Mouse (Mus musculus): Measurements from ENCODE around the gene Igfbpl1.

The Igfbpl1 gene

DNA sequence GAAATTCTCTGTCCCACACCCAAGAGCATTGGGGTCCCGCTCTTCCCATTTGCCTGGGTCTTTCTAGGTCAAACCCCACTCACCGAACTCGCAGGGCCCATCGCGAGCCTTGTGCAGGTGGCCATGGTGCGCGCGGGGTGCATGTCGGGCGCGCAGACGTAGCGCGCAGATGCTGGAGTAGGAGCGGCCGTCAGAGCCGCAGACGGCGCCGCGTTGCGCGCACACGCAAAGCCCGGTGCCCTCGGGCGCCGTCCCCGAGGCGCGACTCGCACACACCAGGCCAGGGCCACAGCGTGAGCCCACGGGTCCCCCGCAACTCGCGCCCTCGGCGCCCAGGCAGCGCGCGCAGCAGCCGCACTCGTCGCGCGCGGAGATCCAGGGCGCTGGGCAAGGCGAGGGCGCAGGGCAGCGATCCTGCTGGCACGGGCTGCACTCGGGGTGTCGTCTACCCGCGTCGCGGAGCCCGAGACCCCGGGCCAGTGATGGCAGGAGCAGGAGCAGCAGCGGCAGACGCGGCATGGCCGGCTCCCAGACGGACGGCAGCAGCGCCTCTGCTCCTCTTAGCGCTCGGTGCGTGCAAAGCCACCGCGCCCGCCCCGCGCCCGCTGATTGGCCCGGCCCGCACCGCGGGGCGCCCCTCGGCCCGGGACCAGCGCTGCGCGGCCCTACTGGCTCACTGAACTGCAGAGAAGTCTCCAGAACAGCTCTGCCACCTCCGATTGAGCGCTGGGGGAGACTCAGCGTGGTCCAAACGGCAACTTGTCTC, at the start of gene Igfbpl1:
Gene Igfbpl1, minus strand, starts transcription at position 649 of the 766 bp plus-strand sequence.
- no peak for DNase-seq (ENCODE audit: low read depth, low spot score)

GRCm38 (mm10) chr4:45872147-45872546, 45.4 kb upstream of the Igfbpl1 start:
- DNase-seq (ENCODE audit: low read depth, low spot score) = no peak

DNA sequence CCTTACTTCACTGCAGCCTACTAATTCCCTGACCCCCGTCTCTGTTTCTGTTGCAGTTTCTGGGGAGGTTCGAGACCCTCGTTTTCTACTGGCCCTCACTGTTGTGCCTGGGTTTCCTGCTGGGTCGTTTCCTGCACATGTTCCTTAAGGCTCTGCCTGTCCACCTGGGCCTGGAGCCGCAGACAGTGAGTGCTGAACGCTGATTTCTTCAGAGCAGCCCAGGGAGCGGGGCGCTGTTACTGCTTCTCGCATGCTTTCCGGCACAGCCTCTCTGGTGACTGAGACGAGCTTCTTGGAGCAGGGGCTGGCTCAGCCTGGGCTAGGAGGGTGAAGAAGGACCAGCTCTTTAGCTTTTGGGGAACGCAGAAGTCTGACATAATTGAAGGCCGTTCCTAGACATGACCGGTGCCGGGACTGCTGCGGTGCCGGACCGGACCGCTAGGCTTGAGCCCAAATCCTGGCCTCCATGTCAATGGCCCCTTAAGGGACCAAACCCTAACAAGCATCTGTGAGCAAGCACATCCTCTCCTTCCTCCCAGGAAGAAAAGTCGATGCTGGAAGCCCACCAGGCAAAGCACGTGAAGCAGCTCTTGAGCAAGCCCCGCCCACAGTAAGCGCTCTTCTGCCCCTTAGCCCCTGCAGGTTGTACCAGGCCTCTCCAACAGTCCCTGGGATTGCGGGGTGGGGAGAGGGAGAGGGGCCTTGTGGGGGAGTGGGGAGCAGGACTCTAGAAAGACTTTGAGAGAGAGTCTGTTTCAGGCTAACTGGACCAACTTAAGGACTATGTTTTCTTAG, 42.5 kb upstream of the Igfbpl1 start:
- no peak for DNase-seq (ENCODE audit: low read depth, low spot score)

DNA sequence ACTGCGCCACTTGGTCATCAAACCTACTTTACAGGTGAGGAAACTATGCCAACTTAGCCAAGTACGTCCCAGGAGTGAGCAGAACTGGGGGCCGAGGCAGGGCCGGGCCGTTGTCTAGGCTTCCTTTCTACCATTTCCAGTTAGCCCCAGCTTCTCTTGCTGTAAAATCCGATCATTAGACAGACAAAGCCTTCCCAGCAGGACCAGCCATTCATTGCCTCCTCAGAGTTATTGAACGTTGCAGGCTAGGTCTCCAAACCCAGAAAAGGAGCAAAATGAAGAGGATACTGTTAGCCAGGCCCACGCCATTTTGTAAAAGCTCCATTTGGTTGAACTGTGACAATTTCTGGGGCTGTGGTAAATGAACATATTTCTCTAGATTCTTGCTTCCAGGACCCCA, 40.7 kb upstream of the Igfbpl1 start:
- DNase-seq (ENCODE audit: low read depth, low spot score) = no peak

GRCm38 (mm10) chr4:45861160-45861559, 34.4 kb upstream of the Igfbpl1 start:
- no peak for DNase-seq (ENCODE audit: low read depth, low spot score)

DNA sequence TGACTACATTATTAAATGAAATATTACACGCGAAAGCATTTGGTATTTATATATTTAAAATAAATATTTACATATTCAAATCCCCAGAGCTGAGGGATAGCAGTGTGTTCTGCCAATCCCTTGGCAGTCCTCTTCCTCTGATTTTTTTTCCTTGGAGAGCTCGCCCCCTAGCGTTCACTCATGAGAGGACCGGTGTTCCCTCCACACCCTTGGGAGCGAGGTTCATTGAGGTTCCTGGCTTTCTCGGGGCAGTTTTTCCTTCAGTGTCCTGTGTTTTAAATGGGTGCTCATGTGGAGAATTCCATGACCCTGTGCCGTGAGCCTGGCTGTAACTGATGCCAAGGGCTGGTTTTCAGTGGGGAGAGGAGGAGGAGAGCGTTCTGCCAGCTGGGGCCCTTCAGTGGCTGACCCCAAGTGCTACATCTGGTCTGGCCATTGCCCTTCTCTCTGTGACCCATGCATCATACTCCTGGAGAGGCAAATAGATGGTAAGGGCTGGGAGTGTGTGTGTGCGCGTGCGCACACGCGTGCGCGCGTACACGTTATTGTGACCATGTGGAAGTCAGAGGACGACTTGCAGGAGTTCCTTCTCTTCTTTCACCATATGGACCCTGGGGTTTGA, 29.2 kb upstream of the Igfbpl1 start:
- DNase-seq (ENCODE audit: low read depth, low spot score) = peak; percentile 77

GRCm38 (mm10) chr4:45853496-45854246, 26.9 kb upstream of the Igfbpl1 start:
- no peak for DNase-seq (ENCODE audit: low read depth, low spot score)

GRCm38 (mm10) chr4:45851640-45852051, 24.9 kb upstream of the Igfbpl1 start:
- peak; percentile 44 for DNase-seq (ENCODE audit: low read depth, low spot score)

DNA sequence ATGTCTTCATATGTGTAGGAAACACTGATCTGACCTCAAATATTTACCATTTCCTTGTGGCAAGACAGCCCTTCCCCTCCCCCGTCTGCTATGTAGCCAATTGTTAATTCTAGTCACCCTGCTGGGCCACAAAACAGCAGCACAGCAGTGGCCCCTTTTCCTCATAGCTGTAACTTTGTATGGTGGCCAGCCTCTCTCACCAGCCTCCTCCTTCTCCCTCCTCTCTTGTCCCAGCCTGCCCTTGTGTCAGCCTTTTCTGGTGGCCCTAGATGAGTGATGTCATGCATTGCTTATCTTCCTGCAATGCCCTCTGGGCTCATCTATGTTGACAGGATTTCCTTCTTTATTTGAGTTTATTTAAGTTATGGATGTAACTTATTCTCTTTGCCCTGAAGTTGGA, 22.7 kb upstream of the Igfbpl1 start:
- no peak for DNase-seq (ENCODE audit: low read depth, low spot score)

DNA sequence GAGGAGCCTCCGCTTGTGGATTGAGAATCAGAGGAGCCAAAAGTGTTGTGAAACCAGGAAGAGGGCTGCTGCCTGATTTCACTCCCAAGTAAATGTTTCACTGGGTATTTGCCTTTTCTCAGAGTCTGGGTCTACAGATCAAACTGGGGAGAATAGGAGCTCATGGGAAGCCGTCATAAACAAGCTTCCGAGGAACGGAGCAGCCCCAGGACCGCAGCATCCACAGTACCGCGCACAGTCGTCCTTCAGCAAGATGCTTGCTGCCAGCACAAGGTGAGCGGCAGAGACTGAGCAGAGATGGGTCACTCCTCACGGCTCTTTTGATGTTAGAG, 22.1 kb upstream of the Igfbpl1 start:
- no peak for DNase-seq (ENCODE audit: low read depth, low spot score)

GRCm38 (mm10) chr4:45848109-45848824, 21.5 kb upstream of the Igfbpl1 start, which contains the start of gene Stra6l:
Gene Stra6l, plus strand, starts transcription at chr4:45848664.
- DNase-seq (ENCODE audit: low read depth, low spot score) = no peak

DNA sequence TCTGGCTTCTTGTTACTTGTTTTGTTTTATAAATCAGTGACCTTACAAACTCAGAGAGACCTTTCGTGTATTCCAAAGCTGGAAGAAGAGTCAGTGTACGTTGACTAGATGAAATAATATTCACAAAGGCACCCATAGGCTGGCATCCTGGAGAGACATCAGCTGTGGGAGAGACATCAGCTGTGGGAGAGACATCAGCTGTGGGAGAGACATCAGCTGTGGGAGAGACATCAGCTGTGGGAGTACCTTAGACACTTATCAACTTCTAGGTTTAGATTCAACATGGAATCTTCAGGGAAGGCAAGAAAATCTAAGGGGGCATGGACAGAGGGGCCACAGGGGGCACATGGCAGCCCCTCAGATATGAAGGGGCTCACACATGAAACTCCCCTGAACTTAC, 19.5 kb upstream of the Igfbpl1 start:
- DNase-seq (ENCODE audit: low read depth, low spot score) = no peak

DNA sequence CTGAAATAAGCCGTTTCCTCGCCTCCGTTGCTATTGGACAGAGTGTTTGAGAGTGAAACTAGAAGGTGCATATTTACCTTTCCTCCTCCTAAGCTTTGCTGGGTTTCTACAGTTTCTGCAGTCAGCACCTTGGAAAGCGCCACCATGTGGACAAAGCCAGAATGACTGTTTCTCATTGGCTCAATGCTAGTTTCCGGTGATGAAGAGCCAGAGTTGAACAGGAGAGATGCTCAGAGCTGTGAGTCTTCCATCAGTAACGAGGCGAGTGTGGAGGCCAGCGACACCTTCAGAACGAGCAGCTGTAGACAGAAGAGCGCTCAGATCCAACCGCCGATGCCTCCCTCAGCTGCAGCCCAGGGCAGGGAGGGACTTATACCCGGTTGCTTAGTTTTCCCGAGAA, 17.6 kb upstream of the Igfbpl1 start:
- DNase-seq (ENCODE audit: low read depth, low spot score) = peak; percentile 65

DNA sequence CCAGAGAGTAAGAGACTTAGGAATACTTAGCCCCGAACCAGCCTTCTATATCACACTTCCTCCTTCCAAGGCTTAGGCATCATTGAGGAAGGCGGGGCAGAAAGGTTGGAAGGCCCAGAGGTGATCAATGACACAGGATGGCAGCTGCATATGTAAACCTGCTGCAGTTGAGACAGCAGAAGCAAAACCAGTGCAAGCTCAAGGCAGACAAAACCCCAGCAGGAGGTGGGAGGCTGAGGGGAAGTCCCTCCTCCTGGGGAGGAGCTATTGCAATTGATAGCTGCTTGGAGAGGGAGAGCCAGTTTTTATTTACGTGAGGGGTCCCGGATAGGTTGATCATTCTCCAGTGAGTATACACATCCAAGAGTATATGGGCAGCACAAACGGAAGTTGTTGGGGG, 6.7 kb upstream of the Igfbpl1 start:
- no peak for DNase-seq (ENCODE audit: low read depth, low spot score)

- DNase-seq (ENCODE audit: low read depth, low spot score) = no peak
Measured at GRCm38 (mm10) chr4:45831996-45832395, 5.3 kb upstream of the Igfbpl1 start.

GRCm38 (mm10) chr4:45829907-45830759, 3.4 kb upstream of the Igfbpl1 start:
- no peak for DNase-seq (ENCODE audit: low read depth, low spot score)

DNA sequence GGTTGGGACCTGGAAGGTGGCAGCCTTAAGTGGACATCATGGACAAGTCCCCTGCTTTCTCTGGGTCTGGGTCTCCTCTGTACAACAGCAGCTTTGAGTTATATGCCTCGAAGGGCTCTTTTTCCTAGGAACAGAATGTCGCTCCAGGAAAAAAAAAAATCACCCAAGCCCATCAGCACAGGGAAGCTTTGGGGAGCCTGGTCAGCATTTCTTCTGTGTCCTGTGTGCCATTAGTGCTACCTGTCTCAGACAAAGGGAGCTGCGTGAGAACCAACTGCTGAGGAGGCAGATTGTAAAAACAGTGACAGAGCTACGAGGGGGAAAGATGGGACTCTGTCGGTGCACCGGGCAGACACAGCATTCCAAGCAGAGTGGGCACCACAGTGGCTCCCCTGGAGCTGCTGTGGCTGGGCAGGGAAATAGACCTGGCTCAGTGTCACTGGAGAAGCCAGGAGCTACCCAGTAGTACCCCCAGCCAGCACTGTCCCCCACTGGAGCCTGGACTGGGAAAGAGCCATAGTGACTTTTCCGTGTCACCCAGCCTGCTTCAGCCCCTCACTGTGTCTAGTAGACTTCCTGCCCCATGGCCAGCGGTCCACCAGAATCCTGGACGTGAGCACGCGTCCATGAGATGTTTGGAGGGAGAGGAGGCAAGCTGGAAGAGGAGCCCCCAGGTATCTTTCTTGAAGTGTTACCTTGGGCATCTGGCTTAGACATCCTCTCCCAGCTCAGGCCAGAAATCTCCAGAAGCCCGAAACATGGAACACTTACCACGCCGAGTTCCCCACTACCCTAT, 1.8 kb downstream of the Igfbpl1 start:
- DNase-seq (ENCODE audit: low read depth, low spot score) = no peak

- DNase-seq (ENCODE audit: low read depth, low spot score) = peak; percentile 74
Measured at GRCm38 (mm10) chr4:45824049-45824760, 2.5 kb downstream of the Igfbpl1 start.

Measured in mesoderm, embryonic 11.5 days (tissue).